Mouse (Mus musculus): Measurements from ENCODE around the gene Cryaa.

The Cryaa gene

DNA sequence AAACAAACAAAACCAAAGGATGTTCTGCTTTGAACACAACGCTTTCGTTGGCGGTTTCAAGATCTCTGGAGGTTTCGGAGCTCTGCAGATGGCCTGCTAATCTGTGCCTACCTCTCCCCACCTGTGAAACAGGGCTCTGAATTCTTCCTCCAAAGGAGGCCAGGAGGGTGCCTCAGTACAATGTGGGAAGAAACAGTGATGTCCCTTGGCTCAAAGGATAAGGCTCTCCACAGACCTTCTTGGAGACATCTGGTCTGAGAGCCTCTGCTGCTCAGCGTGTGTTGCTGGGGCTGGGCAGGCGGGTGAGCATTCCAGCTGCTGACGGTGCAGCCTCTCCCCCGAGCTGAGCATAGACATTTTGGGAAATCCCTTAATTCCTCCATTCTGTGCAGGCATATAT is at the start of gene Cryaa:
TSS of gene Cryaa (plus strand) at position 301 of the 400 bp plus-strand sequence.
- no peak for ATAC-seq (ENCODE audit: insufficient number of reproducible peaks, low FRiP score, low TSS enrichment)

DNA sequence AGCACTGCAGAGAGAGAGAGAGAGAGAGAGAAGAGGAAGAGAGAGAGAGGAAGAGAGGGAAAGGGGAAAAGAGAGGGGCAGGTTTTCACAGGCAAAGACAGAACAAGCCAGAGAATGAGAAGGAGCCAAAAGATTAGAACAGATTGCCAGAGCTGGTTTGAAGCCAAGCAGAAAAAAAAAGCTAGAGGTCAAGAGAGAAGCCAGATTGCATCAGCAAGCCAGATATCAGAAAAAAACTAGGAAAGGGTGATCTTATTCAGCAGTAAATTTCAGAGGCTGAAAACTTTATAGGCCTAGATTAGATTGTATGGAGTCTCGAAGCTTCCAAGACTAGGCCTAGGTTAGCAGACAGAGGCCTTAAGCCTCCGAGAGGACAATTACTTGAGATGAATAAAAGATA is 49.6 kb upstream of the Cryaa start:
- ATAC-seq (ENCODE audit: insufficient number of reproducible peaks, low FRiP score, low TSS enrichment): no peak

DNA sequence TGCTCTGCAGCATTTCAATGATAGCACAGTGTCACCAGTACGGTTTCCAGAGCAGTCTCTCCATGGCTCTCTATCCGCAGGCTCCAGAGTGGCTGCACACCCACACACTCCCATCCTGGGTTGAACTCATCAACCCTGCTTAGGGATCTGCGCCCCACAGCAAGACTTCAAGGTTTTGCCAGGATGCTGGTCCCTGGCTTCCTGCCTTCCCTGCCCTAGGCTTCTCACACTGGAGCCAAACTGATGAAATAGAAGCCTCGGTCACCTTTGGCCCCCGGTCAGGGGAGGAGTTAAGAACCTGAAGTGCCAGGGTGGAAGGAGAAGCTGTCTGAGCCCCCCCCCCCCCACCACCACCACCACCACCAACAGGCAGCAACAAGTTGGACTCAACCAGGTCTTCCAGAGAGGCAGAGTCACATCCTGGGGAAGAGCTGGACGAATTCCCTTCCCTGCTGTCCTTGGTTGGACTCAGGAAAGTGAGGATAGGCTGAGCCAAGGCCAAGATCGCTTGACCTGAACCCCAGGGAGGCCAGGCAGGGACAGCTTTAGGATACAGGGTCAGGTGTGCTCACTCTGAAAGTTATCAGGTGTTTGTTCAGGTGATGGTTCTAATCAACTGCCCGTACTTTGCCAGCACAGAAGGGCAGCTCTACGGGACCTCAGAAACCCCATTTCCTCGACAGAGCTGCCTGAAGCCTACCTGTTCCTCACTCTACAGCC is 46.4 kb upstream of the Cryaa start:
- no peak; the same call in 1 of the 2 replicates for ATAC-seq (ENCODE audit: insufficient number of reproducible peaks, low FRiP score, low TSS enrichment)

DNA sequence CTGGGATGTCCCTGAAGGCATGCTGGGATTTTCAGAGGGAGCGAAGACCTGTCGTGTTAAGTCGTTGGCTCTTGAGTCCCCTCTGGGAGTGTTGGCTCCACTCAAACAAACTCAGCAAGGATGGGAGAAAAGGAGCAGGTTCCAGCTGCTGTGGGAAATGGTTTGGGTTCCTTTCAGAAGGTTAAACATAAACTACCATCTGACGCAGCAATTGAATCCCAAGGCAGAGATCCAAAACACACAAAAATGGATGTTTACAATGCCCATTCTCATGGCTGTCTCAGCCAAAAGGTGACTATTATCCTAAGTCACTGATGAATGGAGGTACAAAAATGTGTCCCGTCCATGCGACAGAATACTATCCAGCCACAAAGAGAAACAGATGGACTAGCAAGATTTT is 44.6 kb upstream of the Cryaa start:
- no peak for ATAC-seq (ENCODE audit: insufficient number of reproducible peaks, low FRiP score, low TSS enrichment)

DNA sequence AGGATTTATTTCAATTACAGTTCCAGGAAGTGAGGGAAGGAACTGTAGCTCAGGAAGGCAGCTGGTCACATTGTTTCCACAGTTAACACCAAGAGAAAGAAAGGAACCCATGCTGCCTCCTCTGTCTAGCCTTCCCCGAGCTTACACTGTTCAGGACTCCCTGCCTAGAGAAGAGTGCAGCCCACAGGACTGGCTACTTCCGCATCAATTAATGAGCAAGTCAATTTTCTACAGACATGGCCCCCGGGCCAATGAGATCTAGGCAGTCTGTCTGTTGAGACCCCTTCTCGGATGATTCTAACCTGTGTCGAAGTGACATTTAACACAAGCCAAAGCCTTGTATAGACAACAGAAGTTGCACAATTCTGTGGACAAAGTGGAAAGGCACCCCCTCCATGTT is 42.7 kb upstream of the Cryaa start:
- ATAC-seq (ENCODE audit: insufficient number of reproducible peaks, low FRiP score, low TSS enrichment): no peak

DNA sequence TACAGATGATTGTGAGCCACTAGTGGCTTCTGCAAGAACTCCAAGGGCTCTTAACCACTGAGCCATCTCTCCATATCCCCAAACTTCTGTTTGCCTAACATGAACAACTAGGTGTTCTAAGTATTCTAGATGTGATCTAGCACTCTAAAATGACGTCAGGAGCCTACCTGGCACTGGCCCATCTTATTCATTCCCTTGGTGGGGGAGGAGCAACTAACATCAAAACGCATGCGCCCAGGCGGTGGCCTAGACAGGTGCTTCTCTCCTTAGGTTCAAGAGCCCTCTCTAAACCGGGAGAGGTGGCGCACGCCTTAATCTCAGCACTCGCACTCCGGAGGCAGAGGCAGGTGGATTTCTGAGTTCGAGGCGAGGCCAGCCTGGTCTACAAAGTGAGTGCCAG is 41.8 kb upstream of the Cryaa start:
- ATAC-seq (ENCODE audit: insufficient number of reproducible peaks, low FRiP score, low TSS enrichment): no peak

- ATAC-seq (ENCODE audit: insufficient number of reproducible peaks, low FRiP score, low TSS enrichment): no peak
These were observed 41.2 kb upstream of the Cryaa start for GRCm38 (mm10) chr17:31636277-31636941.

DNA sequence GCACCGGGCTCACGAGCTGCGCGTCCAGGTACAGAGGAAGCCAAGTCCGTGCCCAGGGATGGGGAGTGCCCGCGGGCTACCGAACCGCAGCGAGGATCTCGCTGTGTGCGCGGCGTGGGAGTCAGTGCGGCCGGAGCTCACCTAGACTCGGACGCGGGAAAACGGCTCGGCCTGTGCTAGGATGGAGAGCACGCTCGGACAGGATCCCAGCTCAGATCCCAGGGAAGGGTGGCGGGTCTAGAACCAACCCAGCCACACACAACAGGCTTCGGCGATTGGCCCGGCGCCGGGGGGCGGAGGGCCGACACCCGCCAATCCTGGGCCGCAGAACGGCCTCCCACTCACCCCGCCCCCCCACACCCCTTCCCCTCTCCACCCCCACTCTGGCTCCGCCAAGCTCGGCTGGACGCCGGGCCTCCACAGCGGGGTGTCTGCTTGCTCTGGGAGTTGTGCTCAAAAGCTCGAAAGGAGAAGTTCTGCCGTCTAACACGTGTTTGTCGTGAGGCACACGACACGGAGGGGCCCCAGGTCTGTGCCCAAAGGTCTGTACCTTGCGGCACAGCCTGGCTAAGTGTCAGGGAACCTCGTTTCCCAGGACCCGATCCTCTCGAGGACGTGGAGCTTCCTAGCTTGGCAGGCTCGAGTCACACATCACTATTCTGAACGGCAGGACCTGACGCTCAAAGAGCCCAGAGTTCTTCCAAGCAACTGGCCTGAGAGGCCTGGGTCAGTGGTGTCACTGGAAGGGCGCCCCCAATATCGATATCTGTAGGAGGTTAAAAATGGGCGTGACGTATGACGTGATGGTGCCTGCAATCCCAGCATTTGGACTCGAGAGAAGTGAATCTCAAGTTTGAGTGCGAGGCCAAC is 40.4 kb upstream of the Cryaa start, which contains the start of gene Cbs:
TSS of gene Cbs (minus strand) at position 297 of the 870 bp plus-strand sequence.
- ATAC-seq (ENCODE audit: insufficient number of reproducible peaks, low FRiP score, low TSS enrichment): no peak

DNA sequence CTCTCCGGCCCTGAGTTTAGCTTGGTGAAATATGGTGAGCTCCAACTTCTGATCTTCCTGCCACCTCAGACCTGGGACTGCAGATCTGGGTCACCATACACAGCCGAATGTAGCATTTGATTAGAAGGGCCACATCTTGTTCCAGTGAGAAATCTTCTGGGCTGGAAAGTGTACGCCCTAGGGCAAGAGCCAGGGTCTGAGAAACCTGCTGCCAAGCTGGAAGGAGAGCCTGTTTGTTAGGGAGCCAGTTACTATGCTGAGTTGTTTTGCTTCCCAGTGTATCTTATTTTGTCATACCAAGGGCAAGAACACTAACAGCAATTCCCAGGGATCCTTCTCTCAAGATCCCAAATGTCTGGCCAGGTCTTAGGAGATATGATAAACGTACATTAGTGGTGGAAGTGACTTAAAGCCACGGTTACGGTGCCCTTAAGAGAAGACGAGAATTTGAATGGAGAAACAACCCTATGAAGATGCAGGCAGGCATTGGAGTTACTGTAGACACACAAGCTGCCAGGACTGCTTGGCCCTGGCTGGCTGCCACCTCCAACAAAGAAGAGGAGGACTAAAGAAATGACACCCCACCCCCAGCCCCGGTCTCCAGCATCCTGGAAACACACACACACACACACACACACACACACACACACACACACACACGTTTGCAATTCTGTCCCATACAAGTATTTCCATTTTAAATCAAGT is 39.6 kb upstream of the Cryaa start:
- no peak for ATAC-seq (ENCODE audit: insufficient number of reproducible peaks, low FRiP score, low TSS enrichment)

DNA sequence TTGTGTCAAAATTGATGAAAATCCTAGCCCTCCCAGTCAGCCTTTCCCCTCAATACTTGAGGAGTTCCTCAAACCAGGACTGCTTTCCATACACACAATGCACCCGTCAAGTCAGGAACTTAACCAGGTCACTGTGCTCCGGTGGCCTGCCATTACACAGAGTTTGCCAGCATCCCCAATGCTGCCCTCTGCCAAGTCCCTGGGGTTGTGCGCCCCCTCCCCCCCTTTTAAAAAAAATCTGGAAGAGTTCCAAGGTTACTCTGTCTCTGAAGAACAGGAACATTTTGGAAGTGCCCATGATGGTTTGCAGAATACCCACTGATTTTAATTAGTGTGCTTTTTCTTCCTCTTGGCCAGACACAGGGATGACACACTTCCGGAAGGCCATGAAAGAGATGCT is 38.0 kb upstream of the Cryaa start:
- ATAC-seq (ENCODE audit: insufficient number of reproducible peaks, low FRiP score, low TSS enrichment): no peak

- no peak for ATAC-seq (ENCODE audit: insufficient number of reproducible peaks, low FRiP score, low TSS enrichment)
These were observed 35.3 kb upstream of the Cryaa start for GRCm38 (mm10) chr17:31642331-31642730.

DNA sequence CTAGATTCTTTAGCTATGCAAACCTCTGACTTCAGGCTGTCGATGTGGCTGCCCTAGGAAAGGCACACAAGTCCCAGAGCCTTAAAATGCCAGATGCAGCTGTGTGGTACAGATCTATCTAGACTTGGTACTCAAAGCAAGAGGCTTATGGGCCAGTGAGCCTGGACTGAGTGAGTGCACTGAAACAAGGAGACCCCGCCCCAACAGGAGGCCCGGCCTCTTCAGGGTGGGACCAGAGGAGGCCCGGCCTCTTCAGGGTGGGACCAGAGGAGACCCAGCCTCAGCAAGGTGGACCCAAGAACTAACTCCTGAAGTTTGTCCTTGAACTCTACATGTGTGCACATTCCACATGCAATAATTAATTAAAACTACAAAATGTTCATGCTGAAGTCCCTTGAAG is 34.7 kb upstream of the Cryaa start:
- no peak for ATAC-seq (ENCODE audit: insufficient number of reproducible peaks, low FRiP score, low TSS enrichment)

DNA sequence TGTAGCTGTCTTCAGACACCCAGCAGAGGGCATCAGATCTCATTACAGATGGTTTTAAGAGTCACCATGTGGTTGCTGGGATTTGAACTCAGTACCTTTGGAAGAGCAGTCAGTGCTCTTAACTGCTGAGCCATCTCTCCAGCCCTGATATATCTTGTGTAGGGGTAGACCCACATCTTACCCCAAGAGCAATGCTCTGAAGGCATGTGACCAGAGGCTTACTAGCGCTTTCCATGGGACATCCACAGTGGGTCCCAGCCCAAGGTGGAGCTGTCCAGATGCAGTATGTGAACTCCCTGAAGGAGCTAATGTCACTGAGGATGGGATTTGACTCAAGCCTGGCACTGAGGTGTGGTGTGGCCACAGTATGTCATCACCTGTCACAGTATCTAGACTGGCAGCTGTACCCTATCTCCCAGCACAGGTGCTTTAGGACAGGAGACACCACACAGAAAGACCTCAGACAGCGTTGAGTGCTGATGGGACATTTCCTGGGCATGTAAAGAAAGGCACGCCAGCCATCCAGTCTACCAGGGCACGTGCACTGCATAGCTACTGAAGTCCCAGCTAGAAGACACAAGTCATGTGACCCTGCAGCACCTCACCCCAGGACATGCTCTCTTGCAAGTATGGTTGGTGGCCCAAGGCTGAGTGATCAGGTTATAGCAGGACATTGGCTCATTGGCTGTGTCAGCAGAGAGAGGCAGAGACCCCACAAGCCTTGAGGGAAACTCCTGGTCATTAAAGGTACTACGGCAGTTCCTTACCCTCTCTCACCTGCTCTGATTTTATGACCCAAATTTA is 31.2 kb upstream of the Cryaa start:
- no peak for ATAC-seq (ENCODE audit: insufficient number of reproducible peaks, low FRiP score, low TSS enrichment)

- no peak for ATAC-seq (ENCODE audit: insufficient number of reproducible peaks, low FRiP score, low TSS enrichment)
These were observed 25.5 kb upstream of the Cryaa start for GRCm38 (mm10) chr17:31652152-31652551.

GRCm38 (mm10) chr17:31653277-31653676 is 24.3 kb upstream of the Cryaa start:
- ATAC-seq (ENCODE audit: insufficient number of reproducible peaks, low FRiP score, low TSS enrichment): no peak

GRCm38 (mm10) chr17:31655366-31655765 is 22.2 kb upstream of the Cryaa start:
- no peak for ATAC-seq (ENCODE audit: insufficient number of reproducible peaks, low FRiP score, low TSS enrichment)

DNA sequence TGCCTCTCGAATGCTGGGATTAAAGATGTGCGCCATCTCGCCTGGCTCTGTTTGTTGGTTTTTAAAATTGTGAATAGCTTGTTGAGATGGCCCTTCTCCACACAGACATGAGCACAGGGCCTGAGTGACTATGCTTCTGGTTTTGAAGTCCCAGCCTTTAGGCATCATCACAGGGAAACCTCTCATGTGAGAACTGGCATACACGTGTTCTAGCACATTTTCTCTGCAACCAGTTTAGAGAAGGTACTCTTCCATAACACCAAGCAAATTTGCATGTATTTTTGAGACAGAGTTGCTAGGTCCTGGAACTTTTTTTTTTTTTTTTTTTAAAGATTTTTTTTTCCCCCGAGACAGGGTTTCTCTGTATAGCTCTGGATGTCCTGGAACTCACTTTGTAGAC is 20.9 kb upstream of the Cryaa start:
- ATAC-seq (ENCODE audit: insufficient number of reproducible peaks, low FRiP score, low TSS enrichment): no peak

GRCm38 (mm10) chr17:31657141-31657983 is 20.2 kb upstream of the Cryaa start:
- no peak for ATAC-seq (ENCODE audit: insufficient number of reproducible peaks, low FRiP score, low TSS enrichment)

DNA sequence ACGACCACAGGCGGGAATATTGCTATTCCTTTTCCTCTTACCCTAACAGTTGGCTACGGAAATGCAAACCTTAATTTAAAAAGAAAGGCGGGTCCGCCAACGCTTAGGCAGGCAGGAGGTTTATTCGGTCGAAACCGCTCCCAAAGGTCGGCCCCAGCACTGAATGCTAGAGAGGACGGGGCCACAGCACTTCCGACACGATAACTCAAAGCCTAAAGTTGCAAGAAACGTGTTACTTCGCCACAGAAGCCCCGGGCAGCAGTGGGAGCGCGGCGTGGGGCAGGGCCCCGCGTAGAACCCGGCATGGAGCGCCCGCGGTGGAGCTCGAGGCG is 19.5 kb upstream of the Cryaa start:
- ATAC-seq (ENCODE audit: insufficient number of reproducible peaks, low FRiP score, low TSS enrichment): no peak

Data from cerebellum, adult (tissue).